Mouse (Mus musculus) myocyte (in vitro differentiated cells): ENCODE measurements around the gene Lrrc61. TPM values are rescaled to one million over a fixed set of nuclear protein-coding genes. Genes with fewer than 3 reads are reported as not detected.

Experiments used
- H3K27me3 ChIP-seq: one replicate; pipeline ENCODE4 v1.6.1; 2011; ENCODE audit not compliant: control insufficient read depth, insufficient read depth, insufficient read length
- H3K36me3 ChIP-seq: one replicate; pipeline ENCODE4 v1.6.1; 2011; ENCODE audit not compliant: control insufficient read depth, insufficient read depth
- H3K4me2 ChIP-seq: one replicate; pipeline ENCODE4 v1.6.1; 2011; ENCODE audit warnings: low read depth, control low read depth
- H3K4me3 ChIP-seq: one replicate; pipeline ENCODE4 v1.5.1; 2011; ENCODE audit warnings: mild to moderate bottlenecking, control low read depth, moderate library complexity
- H3K79me2 ChIP-seq: one replicate; pipeline ENCODE4 v1.6.1; 2011; ENCODE audit not compliant: control insufficient read depth, insufficient read depth
- H3ac ChIP-seq: one replicate; pipeline ENCODE4 v1.6.1; 2011; ENCODE audit not compliant: control insufficient read depth, insufficient read length
- CEBPB ChIP-seq: IDR thresholded peaks from 2 replicates; pipeline ENCODE4 v1.6.1; 2011; ENCODE audit warnings: mild to moderate bottlenecking, moderate library complexity; ENCODE audit not compliant: poor library complexity, insufficient read depth, severe bottlenecking
- E2F4 ChIP-seq: IDR thresholded peaks from one replicate; pipeline ENCODE4 v1.6.1; 2011; ENCODE audit warnings: mild to moderate bottlenecking, control low read depth, moderate library complexity; ENCODE audit not compliant: insufficient read depth
- MAX ChIP-seq: IDR thresholded peaks from one replicate; pipeline ENCODE4 v1.6.1; 2011; ENCODE audit warnings: low read depth, mild to moderate bottlenecking, control low read depth
- MYOD1 ChIP-seq, 3 experiments: IDR thresholded peaks; one replicate each; pipeline ENCODE4 v1.6.1; 2011; ENCODE audit warnings: control low read depth in 2 of 3, low read depth in 2 of 3, mild to moderate bottlenecking in 2 of 3, moderate library complexity in 1 of 3; ENCODE audit not compliant: insufficient read length in 2 of 3, control insufficient read depth in 1 of 3
- MYOG ChIP-seq, 3 experiments: IDR thresholded peaks; one replicate each; pipeline ENCODE4 v1.6.1; 2011; ENCODE audit warnings: control low read depth in 2 of 3, low read depth in 2 of 3, mild to moderate bottlenecking in 2 of 3; ENCODE audit not compliant: insufficient read length in 2 of 3, control insufficient read depth in 1 of 3, insufficient read depth in 1 of 3
- POLR2A ChIP-seq: IDR thresholded peaks from one replicate; pipeline ENCODE4 v1.6.1; 2011; ENCODE audit warnings: low read depth, mild to moderate bottlenecking, control low read depth, moderate library complexity; ENCODE audit not compliant: insufficient read length
- POLR2AphosphoS2 ChIP-seq: IDR thresholded peaks from one replicate; pipeline ENCODE4 v1.6.1; 2011; ENCODE audit warnings: low read depth, control low read depth; ENCODE audit not compliant: insufficient read length
- REST ChIP-seq: IDR thresholded peaks from one replicate; pipeline ENCODE4 v1.6.1; 2011; ENCODE audit warnings: mild to moderate bottlenecking, control low read depth, moderate library complexity; ENCODE audit not compliant: insufficient read depth, insufficient read length
- SRF ChIP-seq: IDR thresholded peaks from one replicate; pipeline ENCODE4 v1.6.1; 2011; ENCODE audit warnings: low read depth; ENCODE audit not compliant: control insufficient read depth, insufficient read length
- TCF12 ChIP-seq: IDR thresholded peaks from one replicate; pipeline ENCODE4 v1.6.1; 2011; ENCODE audit warnings: mild to moderate bottlenecking, control low read depth; ENCODE audit not compliant: poor library complexity, insufficient read depth, severe bottlenecking
- TCF3 ChIP-seq: IDR thresholded peaks from one replicate; pipeline ENCODE4 v1.6.1; 2011; ENCODE audit warnings: low read depth, control low read depth; ENCODE audit not compliant: insufficient read length
- USF1 ChIP-seq: IDR thresholded peaks from one replicate; pipeline ENCODE4 v1.6.1; 2011; ENCODE audit warnings: low read depth, mild to moderate bottlenecking, control low read depth, moderate library complexity
- polyA plus RNA-seq: library from polyadenylated mRNA; unstranded; fragments of >200 nt; fragmentation: generic; extraction: Trizol; gene quantifications from one replicate; pipeline ENCODE4 v1.2.1, GENCODE M21; 2012; ENCODE audit warnings: missing spikeins

Lrrc61 gene
- polyA plus RNA-seq, 1 experiment: 10.0 TPM

DNA sequence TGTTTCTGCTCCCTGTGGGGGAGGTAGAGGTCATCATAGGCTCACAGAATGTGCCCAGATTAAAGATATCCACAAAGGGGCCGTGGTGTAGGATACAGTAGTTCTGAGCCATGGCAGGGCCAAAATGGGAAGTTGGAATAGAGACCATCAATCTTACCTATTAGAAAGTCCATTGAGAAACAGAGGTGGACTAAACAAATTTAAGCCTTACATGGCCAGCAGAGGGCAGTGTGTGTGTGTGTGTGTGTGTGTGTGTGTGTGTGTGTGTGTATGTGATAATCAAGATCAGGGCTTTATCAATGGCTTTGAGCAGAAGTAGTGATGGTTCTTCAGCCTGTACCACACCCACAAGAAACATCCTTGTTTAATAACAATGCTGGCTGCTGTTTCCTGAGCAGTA lies 8.3 kb upstream of the Lrrc61 start:
- Histone ChIP-seq H3K4me2 (peak overlapping the region; percentile 32), H3K36me3 (no peaks in the 10 kb centered on the region), H3ac (no peak overlapping the region), H3K27me3 (no peaks in the 10 kb centered on the region), H3K4me3 (no peak overlapping the region), H3K79me2 (no peaks in the 10 kb centered on the region)
- TF ChIP-seq USF1: no peak
- no peak for TF ChIP-seq E2F4
- no peak for TF ChIP-seq SRF
- no peak for TF ChIP-seq POLR2AphosphoS2
- no peak for TF ChIP-seq MAX
- TF ChIP-seq REST: no peak
- no peak for TF ChIP-seq TCF3
- TF ChIP-seq MYOD1 (IDR thresholded peaks at IDR 0.05; ENCODE audit: control insufficient read depth in 1 of 3, insufficient read length in 2 of 3, low read depth in 2 of 3): no peak
- TF ChIP-seq POLR2A: no peak
- no peak for TF ChIP-seq MYOG (IDR thresholded peaks at IDR 0.05; ENCODE audit: control insufficient read depth in 1 of 3, insufficient read depth in 1 of 3, insufficient read length in 2 of 3, low read depth in 2 of 3)

DNA sequence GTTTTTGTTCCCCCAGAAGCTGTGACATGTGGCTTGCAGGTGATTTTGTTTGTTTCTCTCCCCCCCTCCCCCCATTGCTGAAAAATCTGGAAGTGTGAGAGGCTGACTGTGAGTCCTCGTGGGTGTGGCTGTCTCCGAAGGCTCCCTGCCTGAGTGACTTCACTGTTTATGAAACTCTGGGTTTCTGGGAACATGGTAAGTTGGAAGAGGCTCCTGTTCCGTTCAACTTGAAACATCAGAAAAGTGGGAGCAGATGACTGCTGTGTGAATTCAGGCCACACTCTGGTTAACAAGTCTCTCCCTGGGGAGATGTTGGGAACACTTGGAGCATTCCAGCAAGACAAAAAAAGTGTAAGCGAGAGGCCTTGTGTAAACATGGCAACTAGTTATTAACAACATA lies 7.7 kb upstream of the Lrrc61 start:
- peak overlapping the region; percentile 32 for H3K4me2 ChIP-seq
- no peaks in the 10 kb centered on the region for H3K36me3 ChIP-seq
- H3K79me2 ChIP-seq: no peaks in the 10 kb centered on the region
- H3ac ChIP-seq: no peak overlapping the region
- no peak for TF ChIP-seq SRF
- TF ChIP-seq MYOD1 (IDR thresholded peaks at IDR 0.05; ENCODE audit: control insufficient read depth in 1 of 3, insufficient read length in 2 of 3, low read depth in 2 of 3): no peak
- no peaks in the 10 kb centered on the region for H3K27me3 ChIP-seq
- H3K4me3 ChIP-seq: no peak overlapping the region

DNA sequence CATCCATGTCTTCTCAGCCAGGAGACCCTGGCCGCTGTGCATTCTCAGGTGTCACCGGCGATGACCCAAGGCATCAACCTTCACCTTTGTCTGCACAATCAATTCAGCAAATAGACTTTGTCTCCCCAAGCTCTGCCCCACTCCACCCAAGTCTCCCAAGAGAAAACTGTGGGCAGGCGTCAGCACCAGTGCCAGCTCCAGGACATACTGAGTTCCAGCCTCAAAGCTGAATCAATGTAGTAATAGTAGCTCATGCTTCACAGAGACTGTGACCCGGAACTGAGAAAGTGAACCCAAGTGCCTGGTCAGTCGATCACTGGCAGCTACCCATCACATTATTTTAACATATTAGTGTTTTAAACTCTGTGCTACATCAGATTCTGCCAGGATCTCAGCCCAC lies 6.3 kb upstream of the Lrrc61 start:
- no peak overlapping the region for H3K4me2 ChIP-seq
- no peak overlapping the region for H3ac ChIP-seq
- H3K27me3 ChIP-seq: no peaks in the 10 kb centered on the region
- H3K36me3 ChIP-seq: no peaks in the 10 kb centered on the region
- H3K79me2 ChIP-seq: no peaks in the 10 kb centered on the region
- TF ChIP-seq MYOD1 (IDR thresholded peaks at IDR 0.05; ENCODE audit: control insufficient read depth in 1 of 3, insufficient read length in 2 of 3, low read depth in 2 of 3) (no peak), MYOG (IDR thresholded peaks at IDR 0.05; ENCODE audit: control insufficient read depth in 1 of 3, insufficient read depth in 1 of 3, insufficient read length in 2 of 3, low read depth in 2 of 3) (no peak), TCF12 (no peak), POLR2A (no peak), TCF3 (no peak), REST (no peak), POLR2AphosphoS2 (no peak), CEBPB (no peak), MAX (no peak), E2F4 (no peak), USF1 (no peak), SRF (no peak)
- no peak overlapping the region for H3K4me3 ChIP-seq

DNA sequence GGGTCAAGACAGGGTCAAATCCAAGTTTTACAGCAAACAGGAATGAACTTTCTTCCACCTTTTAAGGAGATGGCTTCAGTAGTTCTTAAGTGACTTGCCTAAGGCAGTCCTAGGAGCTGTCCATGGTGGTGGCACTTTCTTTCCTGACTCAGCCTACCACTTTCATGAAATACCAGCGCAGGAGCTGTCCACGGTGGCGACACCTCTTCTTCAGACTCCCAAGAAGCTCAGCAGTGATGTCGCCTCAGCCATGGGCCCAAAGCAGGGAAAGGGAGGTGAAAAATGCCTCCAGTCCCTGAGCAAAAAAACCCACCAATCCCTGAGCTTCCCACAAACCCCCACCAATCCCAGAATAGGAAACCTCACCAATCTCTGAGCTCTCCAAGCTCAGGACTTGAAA lies 1.7 kb upstream of the Lrrc61 start:
- Histone ChIP-seq H3ac (no peak overlapping the region), H3K4me2 (no peak overlapping the region), H3K27me3 (no peaks in the 10 kb centered on the region), H3K4me3 (no peak overlapping the region), H3K36me3 (no peaks in the 10 kb centered on the region), H3K79me2 (no peaks in the 10 kb centered on the region)
- TF ChIP-seq TCF3 (no peak), E2F4 (no peak), REST (peak; percentile 92)

DNA sequence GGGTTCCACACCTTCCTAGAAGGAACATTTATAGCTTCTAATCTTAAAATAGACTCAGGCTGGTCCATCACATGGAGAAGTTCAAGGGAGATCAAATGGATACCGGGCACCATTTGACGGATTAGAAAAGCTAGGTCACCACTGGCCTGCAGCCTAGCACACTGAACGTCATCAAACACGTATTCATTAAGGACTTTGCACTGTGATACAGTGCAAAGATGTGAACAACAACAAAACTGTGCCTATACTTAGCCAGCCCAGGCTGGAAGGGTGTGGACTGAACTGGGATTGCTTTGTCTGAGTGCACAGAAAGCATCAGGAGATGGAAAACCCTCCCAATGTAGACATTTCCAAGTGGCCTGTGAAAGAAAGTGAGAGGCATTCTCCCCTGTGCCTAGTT lies 777 bp upstream of the Lrrc61 start:
- TF ChIP-seq CEBPB: no peak
- TF ChIP-seq E2F4: no peak
- TF ChIP-seq SRF: no peak
- TF ChIP-seq POLR2A: no peak
- TF ChIP-seq MYOD1 (IDR thresholded peaks at IDR 0.05; ENCODE audit: control insufficient read depth in 1 of 3, insufficient read length in 2 of 3, low read depth in 2 of 3): no peak
- no peak for TF ChIP-seq MAX
- no peak for TF ChIP-seq POLR2AphosphoS2
- no peak for TF ChIP-seq TCF12
- no peak for TF ChIP-seq TCF3
- peak overlapping the region; percentile 84 for H3K4me2 ChIP-seq
- H3K36me3 ChIP-seq: no peaks in the 10 kb centered on the region
- no peak overlapping the region for H3ac ChIP-seq
- H3K4me3 ChIP-seq: peak overlapping the region; percentile 35
- no peaks in the 10 kb centered on the region for H3K27me3 ChIP-seq
- H3K79me2 ChIP-seq: no peaks in the 10 kb centered on the region
